In genomic region chrX:112347467-112348394, GRCm38 (mm10) we compare ENCODE assay signal across 16 mouse cellular contexts. TPM values are rescaled to one million over a fixed set of nuclear protein-coding genes. Genes with fewer than 3 reads are reported as not detected.
DNase-seq lines count a peak whose midpoint lies in the region; ATAC-seq and TF ChIP-seq lines count a peak whose summit lies in the region.
"Had no signal": no experiment of that assay in that cellular context is flagged by ENCODE, and none has a peak within 500 bp of the region (broad histone marks: within the 10 kb centered on the region; RNA-seq: fewer than 3 reads in every experiment).

No protein-coding gene starts in this region.

- WGBS in embryonic facial prominence, embryonic 14.5 days = 73% methylated on average over 4 of the region's 4 CpGs
- WGBS in embryonic facial prominence, embryonic 10.5 days = 66% methylated on average over 4 of the region's 4 CpGs
- 57% methylated on average over 4 of the region's 4 CpGs for WGBS in neural tube, embryonic 11.5 days
- WGBS in hindbrain, postnatal 0 days = 53% methylated on average over 4 of the region's 4 CpGs
- WGBS in kidney, embryonic 15.5 days = 61% methylated on average over 4 of the region's 4 CpGs

- H3K9me3 ChIP-seq in embryonic facial prominence, embryonic 14.5 days (ENCODE audit: control insufficient read depth, low read length) = no peaks in the 10 kb centered on the region
- no peaks in the 10 kb centered on the region for H3K9me3 ChIP-seq in embryonic facial prominence, embryonic 10.5 days
- H3K9me3 ChIP-seq in neural tube, embryonic 11.5 days (ENCODE audit: control insufficient read depth, low read length) = no peaks in the 10 kb centered on the region
- no peaks in the 10 kb centered on the region for H3K9me3 ChIP-seq in hindbrain, postnatal 0 days (ENCODE audit: low read length)
- no peaks in the 10 kb centered on the region for H3K9me3 ChIP-seq in kidney, embryonic 15.5 days (replicated peaks)
- H3K9me3 ChIP-seq: limb, embryonic 12.5 days; megakaryocyte, embryonic 14.5 days had no signal

- no peaks in the 10 kb centered on the region for H3K4me1 ChIP-seq in embryonic facial prominence, embryonic 14.5 days (ENCODE audit: control insufficient read depth, insufficient read depth, low read length)
- no peaks in the 10 kb centered on the region for H3K4me1 ChIP-seq in embryonic facial prominence, embryonic 10.5 days
- H3K4me1 ChIP-seq in neural tube, embryonic 11.5 days (ENCODE audit: control insufficient read depth, insufficient read depth, low read length) = no peaks in the 10 kb centered on the region
- H3K4me1 ChIP-seq in hindbrain, postnatal 0 days (ENCODE audit: insufficient read depth, low read length) = no peaks in the 10 kb centered on the region
- no peaks in the 10 kb centered on the region for H3K4me1 ChIP-seq in kidney, embryonic 15.5 days
- H3K4me1 ChIP-seq: limb, embryonic 12.5 days; megakaryocyte, embryonic 14.5 days had no signal

- no peak overlapping the region for H3K4me3 ChIP-seq in embryonic facial prominence, embryonic 14.5 days (ENCODE audit: low read depth, low read length)
- H3K4me3 ChIP-seq in embryonic facial prominence, embryonic 10.5 days = no peak overlapping the region
- no peak overlapping the region for H3K4me3 ChIP-seq in neural tube, embryonic 11.5 days (ENCODE audit: low read depth, low read length)
- no peak overlapping the region for H3K4me3 ChIP-seq in hindbrain, postnatal 0 days (ENCODE audit: low read length)
- H3K4me3 ChIP-seq in kidney, embryonic 15.5 days (replicated peaks) = no peak overlapping the region
- H3K4me3 ChIP-seq: limb, embryonic 12.5 days; megakaryocyte, embryonic 14.5 days had no signal

- no peaks in the 10 kb centered on the region for H3K36me3 ChIP-seq in embryonic facial prominence, embryonic 14.5 days (ENCODE audit: control insufficient read depth, insufficient read depth, low read length)
- H3K36me3 ChIP-seq in embryonic facial prominence, embryonic 10.5 days (replicated peaks) = no peaks in the 10 kb centered on the region
- no peaks in the 10 kb centered on the region for H3K36me3 ChIP-seq in neural tube, embryonic 11.5 days (ENCODE audit: control insufficient read depth, insufficient read depth, low read length)
- no peaks in the 10 kb centered on the region for H3K36me3 ChIP-seq in hindbrain, postnatal 0 days (ENCODE audit: insufficient read depth, low read length)
- H3K36me3 ChIP-seq in kidney, embryonic 15.5 days = no peaks in the 10 kb centered on the region

- H3K9ac ChIP-seq in embryonic facial prominence, embryonic 14.5 days (ENCODE audit: low read depth, low read length) = no peak overlapping the region
- H3K9ac ChIP-seq in neural tube, embryonic 11.5 days (ENCODE audit: low read length) = no peak overlapping the region
- no peak overlapping the region for H3K9ac ChIP-seq in hindbrain, postnatal 0 days (replicated peaks; ENCODE audit: low read length)
- no peak overlapping the region for H3K9ac ChIP-seq in kidney, embryonic 15.5 days
- H3K9ac ChIP-seq: limb, embryonic 12.5 days; lung, embryonic 14.5 days had no signal

- DNase-seq in embryonic facial prominence, embryonic 14.5 days (ENCODE audit: low spot score) = peak; percentile 9
- no peak for DNase-seq in embryonic facial prominence, embryonic 10.5 days (ENCODE audit: low spot score)
- DNase-seq in neural tube, embryonic 11.5 days (ENCODE audit: low spot score) = no peak
- no peak for DNase-seq in neural tube, embryonic 10.5 days (ENCODE audit: extremely low spot score, low spot score)
- peak; percentile 33 for DNase-seq in hindbrain, postnatal 0 days (ENCODE audit: low spot score)
- DNase-seq in adrenal gland, adult (ENCODE audit: inconsistent age in 2 of 2, low spot score in 1 of 2) = no peak
- DNase-seq in layer of hippocampus, postnatal 36 days = no peak
- DNase-seq: layer of hippocampus, adult 9-11 months; spleen, adult 18-20 months had no signal

- TF ChIP-seq CTCF in hindbrain, postnatal 0 days (IDR thresholded peaks at IDR 0.05; ENCODE audit: low read depth) = peak; percentile 25; the same call in 1 of the 2 replicates

- no peak overlapping the region for H3K27ac ChIP-seq in embryonic facial prominence, embryonic 14.5 days (replicated peaks; ENCODE audit: low read depth, low read length)
- no peak overlapping the region for H3K27ac ChIP-seq in embryonic facial prominence, embryonic 10.5 days (replicated peaks)
- H3K27ac ChIP-seq in neural tube, embryonic 11.5 days (ENCODE audit: low read depth, low read length) = no peak overlapping the region
- H3K27ac ChIP-seq in hindbrain, postnatal 0 days = no peak overlapping the region
- no peak overlapping the region for H3K27ac ChIP-seq in kidney, embryonic 15.5 days
- H3K27ac ChIP-seq: limb, embryonic 12.5 days had no signal

- H3K27me3 ChIP-seq in embryonic facial prominence, embryonic 14.5 days (replicated peaks; ENCODE audit: control insufficient read depth, insufficient read depth, low read length) = no peaks in the 10 kb centered on the region
- H3K27me3 ChIP-seq in embryonic facial prominence, embryonic 10.5 days (replicated peaks; ENCODE audit: low read depth, poor library complexity, severe bottlenecking) = no peaks in the 10 kb centered on the region
- H3K27me3 ChIP-seq in neural tube, embryonic 11.5 days (ENCODE audit: control insufficient read depth, insufficient read depth, low read length) = no peaks in the 10 kb centered on the region
- no peaks in the 10 kb centered on the region for H3K27me3 ChIP-seq in hindbrain, postnatal 0 days (ENCODE audit: insufficient read depth, low read length)
- no peaks in the 10 kb centered on the region for H3K27me3 ChIP-seq in kidney, embryonic 15.5 days
- H3K27me3 ChIP-seq: limb, embryonic 12.5 days; megakaryocyte, embryonic 14.5 days had no signal

- 0 out of 2 replicates have a peak, but pooled peaks have one; percentile 4 for ATAC-seq in embryonic facial prominence, embryonic 14.5 days (ENCODE audit: low read depth)
- peak; percentile 65; the same call in 1 of the 2 replicates for ATAC-seq in neural tube, embryonic 11.5 days (ENCODE audit: insufficient read depth, low FRiP score, low TSS enrichment)
- no peak for ATAC-seq in hindbrain, postnatal 0 days
- no peak for ATAC-seq in kidney, embryonic 15.5 days (replicated peaks; ENCODE audit: low FRiP score)

- no peak overlapping the region for H3K4me2 ChIP-seq in embryonic facial prominence, embryonic 14.5 days (ENCODE audit: low read depth, low read length)
- no peak overlapping the region for H3K4me2 ChIP-seq in neural tube, embryonic 11.5 days (ENCODE audit: low read depth)
- no peak overlapping the region for H3K4me2 ChIP-seq in hindbrain, postnatal 0 days (ENCODE audit: low read depth, low read length)
- no peak overlapping the region for H3K4me2 ChIP-seq in kidney, embryonic 15.5 days
- H3K4me2 ChIP-seq: limb, embryonic 12.5 days; lung, embryonic 14.5 days had no signal

RNA-seq across cellular contexts. Expression of gene Apool, which starts 36.6 kb away (rescaled TPM):
- 56.7 and 62.1 TPM in 2 replicates for polyA plus RNA-seq in embryonic facial prominence, embryonic 14.5 days (2014; fragmentation: Nextera tagmentation; extraction: Ambion mirVana)
- 70.8 and 74.1 TPM in 2 replicates for polyA plus RNA-seq in embryonic facial prominence, embryonic 10.5 days (2016; fragmentation: Nextera tagmentation; extraction: Ambion mirVana)
- polyA plus RNA-seq in neural tube, embryonic 11.5 days (2014; fragmentation: Nextera tagmentation; extraction: Ambion mirVana) = 58.6 and 62.3 TPM in 2 replicates
- total RNA-seq in hindbrain, postnatal 0 days (2014; rRNA removed) = 4.3 and 5.5 TPM in 2 replicates
- polyA plus RNA-seq in hindbrain, postnatal 0 days (2015; fragmentation: Nextera tagmentation; extraction: Ambion mirVana) = 14.7 and 16.2 TPM in 2 replicates
- 57.6 and 62.9 TPM in 2 replicates for polyA plus RNA-seq in kidney, embryonic 15.5 days (2015; fragmentation: Nextera tagmentation; extraction: Ambion mirVana)
- 1 to 10 TPM; 5.4 to 6.2 TPM for total RNA-seq in layer of hippocampus, postnatal 36 days (2021)

RNA-seq across cellular contexts. Expression of gene Satl1, which starts 58.8 kb away (rescaled TPM):
- not detected in 2 replicates for polyA plus RNA-seq in embryonic facial prominence, embryonic 14.5 days (2014; fragmentation: Nextera tagmentation; extraction: Ambion mirVana)
- polyA plus RNA-seq in embryonic facial prominence, embryonic 10.5 days (2016; fragmentation: Nextera tagmentation; extraction: Ambion mirVana) = 0.10 TPM in 1 of 2 replicates, not detected in the other
- polyA plus RNA-seq in neural tube, embryonic 11.5 days (2014; fragmentation: Nextera tagmentation; extraction: Ambion mirVana) = not detected in 2 replicates
- not detected in 2 replicates for total RNA-seq in hindbrain, postnatal 0 days (2014; rRNA removed)
- not detected in 2 replicates for polyA plus RNA-seq in hindbrain, postnatal 0 days (2015; fragmentation: Nextera tagmentation; extraction: Ambion mirVana)
- polyA plus RNA-seq in kidney, embryonic 15.5 days (2015; fragmentation: Nextera tagmentation; extraction: Ambion mirVana) = not detected in 2 replicates
- not detected for total RNA-seq in layer of hippocampus, postnatal 36 days (2021)
- total RNA-seq: adrenal gland, postnatal 14 days; heart, adult 8-10 months; heart, postnatal 25 days had no signal
- polyA plus RNA-seq: limb, embryonic 12.5 days; lung, embryonic 14.5 days had no signal

Comparison
In these comparisons a context has a peak if more than half of its experiments do, and no peak if none do; other contexts are left out.
1. DNase-seq: peak in embryonic facial prominence, embryonic 14.5 days (single experiment) and hindbrain, postnatal 0 days (single experiment); none in embryonic facial prominence, embryonic 10.5 days (single experiment), neural tube, embryonic 11.5 days (single experiment), neural tube, embryonic 10.5 days (single experiment), adrenal gland, adult (0 of 2) and layer of hippocampus, postnatal 36 days (0 of 2).
2. ATAC-seq: peak in embryonic facial prominence, embryonic 14.5 days (single experiment) and neural tube, embryonic 11.5 days (single experiment); none in hindbrain, postnatal 0 days (single experiment) and kidney, embryonic 15.5 days (single experiment).